Mouse (Mus musculus) 416B (cell line): ENCODE measurements at regions not wholly inside any gene's neighbourhood (a gene's known extent, or its start where the extent isn't known, plus 50 kb on each side); places are given as distances from the start of the nearest gene placed in this dataset.
"Not testable (repeated sequence)": the region's sequence is repeated elsewhere in the genome, so short reads cannot be mapped to it uniquely, and the experiment has no call there.

Experiments used
- DNase-seq: peaks from one replicate; pipeline ENCODE4 v3.0.0; 2011; ENCODE audit warnings: low read depth

DNA sequence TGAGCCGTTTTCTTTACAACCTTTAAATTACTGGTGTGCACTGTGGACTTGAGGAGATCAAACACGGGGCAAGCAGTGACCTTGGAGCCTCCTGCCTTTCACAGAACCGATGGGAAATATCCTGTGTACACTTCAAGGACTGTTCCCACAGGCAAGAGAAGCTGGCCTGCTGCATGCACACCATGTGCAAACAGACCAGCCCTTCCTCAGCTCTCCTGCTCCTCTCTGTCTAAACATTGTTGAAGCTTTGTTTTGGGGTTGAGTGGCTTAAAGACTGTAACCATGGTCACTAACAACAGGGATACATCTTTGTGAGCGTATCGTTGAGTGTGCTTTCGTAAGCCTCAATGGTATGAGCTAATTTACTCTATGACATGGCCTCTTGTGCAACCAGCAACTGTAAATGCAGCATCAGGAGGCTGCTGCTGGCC, 50.2 kb upstream of the Agps start:
- DNase-seq: peak; percentile 76

DNA sequence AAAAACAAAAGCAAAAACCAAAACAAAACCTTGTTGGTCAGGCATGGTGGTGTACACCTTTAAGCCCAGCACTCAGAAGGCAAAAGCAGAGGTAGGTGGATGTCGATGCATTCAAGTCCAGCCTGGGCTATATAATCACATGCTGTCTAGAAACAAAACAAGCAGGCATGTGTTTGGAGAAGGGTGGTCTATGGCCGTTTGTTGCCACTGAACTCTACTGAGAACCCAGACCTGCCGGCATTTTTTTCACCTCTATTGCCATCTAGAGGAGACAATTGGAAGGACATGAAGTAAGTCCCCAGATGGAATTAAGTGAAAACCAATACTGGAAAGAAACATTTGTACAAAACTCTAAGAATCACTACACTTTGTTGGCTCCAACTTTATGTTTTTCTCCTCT, 50.9 kb upstream of the Agps start:
- DNase-seq: peak; percentile 83

GRCm38 (mm10) chr2:75778628-75779027, 53.3 kb upstream of the Agps start:
- DNase-seq: not testable (repeated sequence)

GRCm38 (mm10) chr2:75777040-75777451, 54.9 kb upstream of the Agps start:
- peak; percentile 73 for DNase-seq

- no peak for DNase-seq
These were observed 55.4 kb upstream of the Agps start for GRCm38 (mm10) chr2:75776533-75776932.

DNA sequence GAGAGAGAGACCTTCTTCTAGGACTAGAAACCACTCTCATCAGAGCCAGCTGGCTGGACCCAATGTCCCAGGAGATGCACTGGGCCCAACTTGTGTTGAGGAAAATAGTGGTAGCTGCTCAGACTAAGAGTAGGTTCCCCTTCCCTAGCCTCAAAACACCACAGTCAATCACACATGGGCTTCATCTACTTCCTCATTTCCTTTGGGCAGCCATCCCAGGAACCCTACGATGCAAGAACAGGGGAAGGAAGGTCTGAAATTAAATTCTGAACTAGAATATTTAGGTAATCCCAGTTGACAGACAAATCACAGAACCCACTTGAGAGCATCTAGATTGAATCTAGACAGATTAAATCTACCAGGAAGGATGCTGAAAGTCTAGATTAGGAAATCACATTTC, 56.8 kb upstream of the Agps start:
- DNase-seq: peak; percentile 65

- peak; percentile 34 for DNase-seq
These were observed 58.5 kb upstream of the Agps start for GRCm38 (mm10) chr2:75773431-75773830.

DNA sequence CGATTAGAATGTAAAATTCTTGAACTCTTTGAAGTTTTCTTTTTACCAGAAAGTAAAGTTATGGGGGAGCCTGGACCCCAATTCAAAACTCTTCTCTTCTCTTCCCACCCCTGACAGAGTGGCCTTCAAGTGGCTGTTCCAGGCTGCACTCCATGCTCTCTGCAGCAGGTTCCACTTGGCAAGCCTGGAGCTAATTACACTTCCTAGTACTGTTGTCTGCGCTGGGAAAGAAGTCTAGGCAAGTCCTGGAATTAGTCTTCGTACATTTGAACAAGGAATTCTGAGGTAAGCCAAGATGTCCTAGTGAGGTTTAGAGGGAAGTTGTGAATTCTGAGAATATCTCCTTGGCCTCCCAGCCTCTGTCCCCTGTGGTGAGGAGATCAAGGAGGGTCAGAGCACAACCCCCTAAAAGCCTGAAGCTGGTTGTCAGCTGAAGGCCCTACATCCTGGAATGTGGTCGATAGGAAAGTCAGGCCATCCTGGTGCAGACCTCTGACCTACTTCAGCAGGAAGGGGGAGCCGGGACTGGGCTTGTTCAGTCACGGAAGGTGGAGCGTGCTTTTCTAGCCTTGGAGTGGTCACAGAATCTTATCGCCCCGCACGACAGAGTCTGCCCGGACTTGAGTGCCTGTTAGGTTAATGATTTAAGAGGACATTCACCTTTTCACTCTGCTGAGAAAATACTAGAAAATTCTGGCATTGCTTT, 59.6 kb upstream of the Agps start:
- DNase-seq: no peak

DNA sequence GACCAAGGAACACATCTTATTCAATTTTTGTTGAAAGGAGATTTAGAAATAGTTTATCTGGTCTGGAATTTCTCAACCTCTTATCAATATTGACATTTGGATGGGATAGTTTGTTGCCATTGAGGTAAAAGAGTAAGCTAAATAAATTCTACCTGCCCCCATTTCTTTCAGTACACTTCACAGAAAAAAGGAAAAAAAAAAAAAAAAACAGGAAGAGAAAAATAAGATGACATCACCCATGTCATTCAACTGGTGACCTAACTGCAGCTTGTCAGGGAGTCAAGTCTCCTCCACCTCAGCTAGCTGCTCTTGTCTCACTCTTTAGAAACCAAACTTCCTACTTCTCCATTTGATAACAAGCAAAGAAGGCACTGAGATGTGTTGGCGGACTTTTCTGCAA, 61.3 kb upstream of the Agps start:
- peak; percentile 63 for DNase-seq

DNA sequence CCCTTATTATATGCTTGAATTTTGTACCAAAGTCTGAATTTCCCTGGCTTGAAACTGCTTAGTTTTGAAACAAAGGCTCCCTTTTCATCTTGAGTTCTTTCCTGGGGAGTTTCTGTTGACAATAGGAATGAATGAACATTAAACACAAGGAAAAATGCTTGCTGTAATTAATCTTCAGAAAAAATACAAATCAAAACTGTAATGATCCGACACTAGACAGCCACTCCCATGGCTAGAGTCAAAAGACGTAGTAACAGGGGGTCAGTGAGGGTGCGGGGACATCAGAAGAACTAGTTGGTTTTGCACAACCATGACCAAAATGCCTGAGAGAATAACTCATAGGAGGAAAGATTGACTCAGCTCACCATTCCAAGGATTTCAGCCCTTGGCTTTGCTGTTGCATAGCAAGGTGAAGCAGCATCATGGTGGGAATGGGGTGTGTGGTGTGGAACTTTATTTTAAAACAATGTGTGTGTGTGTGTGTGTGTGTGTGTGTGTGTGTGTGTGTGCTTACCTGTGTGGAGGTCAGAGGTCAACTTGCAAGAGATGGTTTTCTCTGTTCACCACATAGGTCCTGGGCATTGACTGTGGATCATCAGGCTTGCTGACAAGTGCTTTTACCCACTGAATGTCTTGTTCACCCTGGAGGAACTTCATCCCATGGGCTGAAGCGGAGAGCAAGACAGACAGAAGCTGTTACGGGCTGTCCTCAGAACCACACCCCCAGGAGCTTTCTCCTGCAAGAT, 63.2 kb upstream of the Agps start:
- no peak for DNase-seq

- peak; percentile 98 for DNase-seq
These were observed 63.6 kb upstream of the Nfe2l2 start for GRCm38 (mm10) chr2:75767871-75768558.

DNA sequence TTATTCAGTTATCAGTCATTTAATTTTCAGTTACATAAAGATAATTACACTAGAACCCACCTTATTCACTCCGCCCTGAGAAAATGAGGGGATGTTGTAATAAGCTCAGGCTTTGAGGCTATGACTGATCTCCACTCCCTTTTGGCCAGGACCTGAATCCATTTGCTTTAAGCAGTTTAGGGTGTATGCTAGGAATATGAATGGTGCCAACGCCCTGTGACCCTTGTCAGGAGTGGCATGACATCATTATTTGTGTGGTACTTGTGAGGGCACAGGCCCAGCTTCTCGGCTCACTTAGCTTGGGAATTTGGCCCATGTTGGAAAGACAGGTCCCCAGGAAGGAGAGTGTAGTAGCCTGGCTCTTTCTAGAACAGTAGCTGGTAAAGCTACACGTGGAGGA, 61.0 kb upstream of the Nfe2l2 start:
- no peak for DNase-seq

DNA sequence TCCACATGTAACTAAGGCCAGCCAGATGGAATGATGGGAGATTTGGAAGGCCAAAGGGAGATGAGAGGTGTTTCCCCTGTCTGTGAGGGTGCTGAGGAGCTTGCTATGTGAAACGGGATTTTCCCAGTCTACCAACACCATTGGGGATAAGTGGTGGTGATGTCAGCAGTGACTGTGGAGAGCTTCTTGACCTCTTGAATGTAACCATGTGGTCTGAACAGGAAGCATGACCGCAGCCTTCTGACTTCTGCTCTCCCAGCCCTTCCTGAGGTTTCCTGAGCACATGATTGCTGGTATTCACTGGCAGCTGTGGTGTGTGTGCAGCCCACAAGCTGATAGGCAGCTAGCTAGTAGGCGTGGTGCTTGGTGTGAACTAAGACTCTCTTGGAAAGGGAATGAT, 58.8 kb upstream of the Nfe2l2 start:
- DNase-seq: peak; percentile 97

DNA sequence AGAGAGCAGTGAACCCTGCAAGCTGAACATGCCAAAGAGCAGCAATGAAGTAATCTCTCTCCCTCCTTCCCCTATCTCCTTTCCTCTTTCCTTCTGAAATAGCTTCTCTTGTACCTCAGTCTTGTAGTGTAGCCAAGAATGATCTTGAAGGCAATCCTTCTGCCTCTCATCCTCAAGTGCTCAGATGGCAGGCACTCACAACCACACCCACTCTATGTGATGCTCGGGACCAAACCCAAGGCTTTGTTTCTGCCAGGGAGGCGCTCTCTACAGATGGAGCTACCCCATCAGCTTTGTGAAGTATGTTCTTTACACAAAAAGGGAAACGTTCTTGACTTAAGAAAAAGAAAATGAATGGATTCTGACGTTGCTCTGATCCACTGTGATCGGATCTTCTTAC, 57.6 kb upstream of the Nfe2l2 start:
- DNase-seq: no peak

DNA sequence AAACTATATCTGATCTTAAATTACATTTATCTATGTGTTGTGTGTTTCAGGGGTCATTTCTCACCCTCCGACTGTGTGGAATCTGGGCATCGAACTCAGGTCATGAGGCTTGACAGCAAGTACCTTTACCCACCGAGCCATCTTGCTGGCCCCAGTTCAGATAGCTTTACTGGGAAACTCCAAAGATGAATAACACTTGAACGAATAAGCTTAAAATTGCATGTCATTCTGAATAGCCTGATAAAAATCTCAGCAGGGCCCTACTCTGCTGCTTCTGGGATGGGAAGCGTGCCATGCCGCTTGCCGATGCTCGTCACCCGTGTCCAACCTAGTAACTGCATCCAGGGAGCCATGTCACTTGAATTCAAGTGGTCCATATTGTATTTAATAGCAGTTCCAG, 57.2 kb upstream of the Nfe2l2 start:
- DNase-seq: no peak

DNA sequence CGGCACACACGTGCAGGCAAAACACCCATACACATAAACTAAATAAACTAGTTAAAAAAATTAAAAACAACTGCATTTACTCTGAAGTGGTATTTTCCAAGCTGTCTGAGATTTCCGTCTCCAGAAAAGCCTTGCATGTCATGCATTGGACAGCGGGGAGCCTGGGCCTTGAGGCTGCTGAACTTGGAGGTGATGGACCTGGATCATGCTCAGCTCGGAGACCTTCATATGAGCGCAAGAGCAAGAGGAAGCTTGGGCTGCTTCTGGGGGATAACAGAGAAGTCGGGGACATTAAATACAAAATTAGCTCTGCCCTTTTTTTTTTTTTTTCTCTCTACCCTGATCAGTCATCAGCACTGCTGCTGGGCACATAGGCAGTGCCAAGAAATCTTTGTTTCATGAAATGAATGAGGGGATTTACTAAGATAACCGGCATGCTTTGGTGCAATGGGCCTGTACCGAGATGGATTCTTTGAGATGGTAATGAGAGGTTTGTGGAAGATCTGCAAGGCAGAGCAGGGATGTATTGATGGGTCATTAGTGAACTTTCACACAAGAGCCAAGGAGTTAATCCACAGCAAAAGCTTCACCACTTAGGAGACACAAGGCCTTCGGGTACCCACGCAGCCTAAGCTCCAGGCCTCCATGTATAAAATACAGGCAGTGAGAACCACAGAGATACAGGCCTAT, 54.9 kb upstream of the Nfe2l2 start:
- DNase-seq: no peak

- DNase-seq: no peak
These were observed 53.8 kb upstream of the Nfe2l2 start for GRCm38 (mm10) chr2:75758277-75758676.

DNA sequence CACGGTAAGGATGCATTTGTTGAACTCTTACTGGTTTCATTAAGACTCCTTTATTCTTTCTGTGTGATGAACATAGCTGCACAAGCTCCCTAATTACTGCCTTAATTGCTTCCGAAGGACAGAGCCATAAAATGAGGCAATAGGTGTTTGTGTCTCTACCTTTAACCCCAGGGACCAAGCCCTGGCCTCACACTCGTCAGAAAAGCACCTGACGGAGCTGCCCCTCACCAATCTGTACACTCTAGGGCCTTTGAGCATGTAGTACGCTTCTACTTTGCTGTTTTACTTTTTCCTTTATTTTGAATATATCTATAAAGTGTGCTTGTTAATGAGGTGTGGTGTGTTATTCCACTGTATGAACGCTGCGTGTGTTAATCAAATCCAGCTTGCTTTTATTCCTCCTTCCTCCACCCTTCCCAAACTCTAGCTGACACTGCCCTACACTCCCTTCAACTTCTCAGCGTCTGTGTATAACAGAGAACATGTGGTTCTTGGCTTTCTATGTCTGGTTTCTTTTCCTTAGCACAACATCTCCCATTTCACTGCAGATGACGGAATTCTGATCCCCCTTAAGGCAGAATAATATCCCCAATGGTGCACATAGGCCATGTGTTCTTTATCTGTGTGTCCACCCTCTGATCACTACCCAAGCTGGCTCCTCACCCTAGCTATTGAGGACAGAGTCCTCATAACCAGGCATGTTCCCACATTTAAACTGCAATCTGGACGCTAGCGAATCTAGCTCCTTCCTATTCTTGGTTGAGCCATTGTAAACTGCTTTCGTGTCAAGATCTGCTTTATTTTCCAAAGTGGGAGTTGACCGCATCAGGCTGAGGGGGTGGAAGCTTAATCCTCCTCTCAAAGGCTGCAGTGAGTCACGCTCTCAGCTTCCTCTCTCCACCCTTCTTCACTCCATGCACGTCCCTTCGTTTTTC, 52.5 kb upstream of the Nfe2l2 start:
- DNase-seq: no peak

- DNase-seq: no peak
These were observed 50.2 kb upstream of the Nfe2l2 start for GRCm38 (mm10) chr2:75754606-75755005.
